Mouse (Mus musculus) right cerebral cortex, adult 2 months (tissue): ENCODE results near the gene Cdr2l.

ENCODE experiments used
- DNase-seq, 2 experiments: peaks; one replicate each; pipeline ENCODE4 v3.0.0; 2021 to 2022; ENCODE audit warnings: low spot score in 2 of 2

Cdr2l gene

GRCm38 (mm10) chr11:115406858-115407401, 25.2 kb downstream of the Cdr2l start:
- DNase-seq, result no peak

GRCm38 (mm10) chr11:115408266-115408920, 26.7 kb downstream of the Cdr2l start:
- DNase-seq, result no peak

- no peak for DNase-seq
These were observed 27.8 kb downstream of the Cdr2l start for GRCm38 (mm10) chr11:115409556-115409955.

- DNase-seq, result peak; percentile 91 to 94
These were observed 38.0 kb downstream of the Cdr2l start, which contains the start of the genes Atp5h and Kctd2 for GRCm38 (mm10) chr11:115419531-115420237. Gene Atp5h, minus strand, starts transcription at chr11:115419962. Gene Kctd2, plus strand, starts transcription at chr11:115420128.

- DNase-seq, result peak in 1 of 2 experiments; percentile 67
These were observed 38.8 kb downstream of the Cdr2l start for GRCm38 (mm10) chr11:115420336-115421190.

- no peak for DNase-seq
These were observed 39.6 kb downstream of the Cdr2l start for GRCm38 (mm10) chr11:115421328-115421727.

- no peak for DNase-seq
These were observed 40.3 kb downstream of the Cdr2l start for GRCm38 (mm10) chr11:115421972-115422371.

- no peak for DNase-seq
These were observed 41.4 kb downstream of the Cdr2l start for GRCm38 (mm10) chr11:115423091-115423490.

- DNase-seq, result no peak
These were observed 43.0 kb downstream of the Cdr2l start for GRCm38 (mm10) chr11:115424666-115425065.

GRCm38 (mm10) chr11:115425671-115426070, 44.0 kb downstream of the Cdr2l start:
- DNase-seq, result no peak

GRCm38 (mm10) chr11:115427482-115428331, 46.0 kb downstream of the Cdr2l start:
- DNase-seq, result peak; percentile 79 to 82

- no peak for DNase-seq
These were observed 47.6 kb downstream of the Cdr2l start for GRCm38 (mm10) chr11:115429307-115429706.

- DNase-seq, result no peak
These were observed 48.8 kb downstream of the Cdr2l start for GRCm38 (mm10) chr11:115430561-115430960.

GRCm38 (mm10) chr11:115432814-115433213, 51.1 kb downstream of the Cdr2l start:
- DNase-seq, result no peak

- DNase-seq, result no peak
These were observed 51.6 kb downstream of the Cdr2l start for GRCm38 (mm10) chr11:115433342-115433741.

- no peak for DNase-seq
These were observed 54.1 kb downstream of the Cdr2l start for GRCm38 (mm10) chr11:115435596-115436337.

- peak in 1 of 2 experiments; percentile 49 for DNase-seq
These were observed 55.9 kb downstream of the Cdr2l start for GRCm38 (mm10) chr11:115437571-115438122.

- no peak for DNase-seq
These were observed 57.6 kb downstream of the Cdr2l start for GRCm38 (mm10) chr11:115439326-115439725.

GRCm38 (mm10) chr11:115439906-115440595, 58.3 kb downstream of the Cdr2l start, which contains the start of gene Trim80:
Gene Trim80, plus strand, starts transcription at chr11:115440545.
- DNase-seq, result no peak
